Mouse (Mus musculus) heart, postnatal 0 days (tissue): Measurements from ENCODE around the gene Defb47. TPM values are rescaled to one million over a fixed set of nuclear protein-coding genes. Genes with fewer than 3 reads are reported as not detected.

Experiments used
- ATAC-seq: fragments of 200-750 bp; cut with Nextera tagmentation; 2 replicates; pipeline ENCODE4 v1.8.0; 2017; ENCODE audit warnings: low read depth, moderate number of reproducible peaks, moderate library complexity; ENCODE audit not compliant: insufficient read depth
- DNase-seq: peaks from one replicate; pipeline ENCODE4 v3.0.0-alpha.2; 2016; ENCODE audit warnings: low spot score
- H3K27ac ChIP-seq: fragments of 300-500 bp; sonication (generic); 2 replicates; pipeline ENCODE4 v1.5.1; 2014; ENCODE audit warnings: low read depth, mild to moderate bottlenecking
- H3K27me3 ChIP-seq: fragments of 300-500 bp; sonication (generic); 2 replicates; pipeline ENCODE4 v1.6.1; 2014; ENCODE audit warnings: low read length, mixed read lengths; ENCODE audit not compliant: control insufficient read depth, insufficient read depth
- H3K36me3 ChIP-seq: fragments of 300-500 bp; sonication (generic); replicated peaks from 2 replicates; pipeline ENCODE4 v1.6.1; 2014; ENCODE audit warnings: low read length, mixed read lengths; ENCODE audit not compliant: control insufficient read depth, insufficient read depth
- H3K4me1 ChIP-seq: fragments of 300-500 bp; sonication (generic); 2 replicates; pipeline ENCODE4 v1.6.1; 2014; ENCODE audit warnings: antibody characterized with exemption; ENCODE audit not compliant: control insufficient read depth, insufficient read depth
- H3K4me2 ChIP-seq: fragments of 300-500 bp; sonication (generic); 2 replicates; pipeline ENCODE4 v1.6.1; 2014; ENCODE audit warnings: low read depth, mild to moderate bottlenecking, low read length, moderate library complexity
- H3K4me3 ChIP-seq: fragments of 300-500 bp; sonication (generic); 2 replicates; pipeline ENCODE4 v1.5.1; 2014; ENCODE audit warnings: low read depth, low read length
- H3K9ac ChIP-seq: fragments of 300-500 bp; sonication (generic); replicated peaks from 2 replicates; pipeline ENCODE4 v1.6.1; 2014; ENCODE audit warnings: low read depth, low read length, mixed read lengths
- H3K9me3 ChIP-seq: fragments of 300-500 bp; sonication (generic); replicated peaks from 2 replicates; pipeline ENCODE4 v1.6.1; 2016; ENCODE audit warnings: low read length; ENCODE audit not compliant: control insufficient read depth
- CTCF ChIP-seq: IDR thresholded peaks from 2 replicates; pipeline ENCODE4 v1.5.1; 2016; ENCODE audit warnings: antibody characterized with exemption, control low read depth, low read depth
- EP300 ChIP-seq: IDR thresholded peaks from 2 replicates; pipeline ENCODE4 v1.6.1; 2016; ENCODE audit warnings: antibody characterized with exemption, low read depth
- WGBS: fragments of 180-500 bp; shearing (Covaris S2); extraction: QIAGEN DNeasy Blood & Tissue Kit; methylation state at CpG from one replicate; pipeline ENCODE4 v1.1.7; 2014; 5-methylcytosine and 5-hydroxymethylcytosine counted together
- polyA plus RNA-seq: library from polyadenylated mRNA; unstranded; fragments of >200 nt; fragmentation: Nextera tagmentation; extraction: Ambion mirVana; gene quantifications from 2 replicates; pipeline ENCODE4 v1.2.1, GENCODE M21; 2015
- total RNA-seq: library from RNA; depleted of rRNA; stranded (reverse); fragments of >200 nt; gene quantifications from 2 replicates; pipeline ENCODE4 v1.2.3, GENCODE M21; 2014; ENCODE audit warnings: low replicate concordance; rRNA removed

The Defb47 gene
- total and polyA plus RNA-seq, 2 experiments from 2014 or later, result not detected

- no peaks in the 10 kb centered on the region for H3K9me3 ChIP-seq
- TF ChIP-seq CTCF (no peak), EP300 (no peak)
- ATAC-seq, result no peak
- no peak within 1 kb of the TSS for H3K4me2 ChIP-seq
- H3K9ac ChIP-seq, result no peak within 1 kb of the TSS
- DNase-seq, result no peak
- 80% methylated on average over 11 of the region's 14 CpGs for WGBS
- no peak within 1 kb of the TSS for H3K4me3 ChIP-seq
- no peaks in the 10 kb centered on the region for H3K36me3 ChIP-seq
- no peaks in the 10 kb centered on the region for H3K4me1 ChIP-seq
- H3K27ac ChIP-seq, result no peak within 1 kb of the TSS
- no peaks in the 10 kb centered on the region for H3K27me3 ChIP-seq
Observed at GRCm38 (mm10) chr14:63049910-63050370, 52.1 kb downstream of the Defb47 start, which contains the start of gene Defb30. TSS of gene Defb30 (minus strand) at chr14:63049960.

Other genes with a start within 250 kb of the Defb47 start
- gene Ints6, start 236.9 kb upstream of the Defb47 start, total RNA-seq, result 12.5 and 17.4 TPM in 2 replicates
- gene Ints6, start 236.9 kb upstream of the Defb47 start, polyA plus RNA-seq, result 6.5 and 8.2 TPM in 2 replicates
- gene Wdfy2, start 160.4 kb upstream of the Defb47 start, total RNA-seq, result 10.5 and 11.8 TPM in 2 replicates
- 1.7 and 1.8 TPM in 2 replicates for gene Wdfy2, start 160.4 kb upstream of the Defb47 start, polyA plus RNA-seq
- not detected in 2 replicates for gene Defb48, start 13.6 kb upstream of the Defb47 start, total RNA-seq
- not detected in 2 replicates for gene Defb48, start 13.6 kb upstream of the Defb47 start, polyA plus RNA-seq
- not detected in 2 replicates for gene Defb43, start 13.7 kb downstream of the Defb47 start, total RNA-seq
- not detected in 2 replicates for gene Defb43, start 13.7 kb downstream of the Defb47 start, polyA plus RNA-seq
- gene Defb42, start 48.9 kb downstream of the Defb47 start, total RNA-seq, result not detected in 2 replicates
- 0.88 and 1.1 TPM in 2 replicates for gene Defb42, start 48.9 kb downstream of the Defb47 start, polyA plus RNA-seq
- not detected in 2 replicates for gene Defb30, start 51.9 kb downstream of the Defb47 start, total RNA-seq
- gene Defb30, start 51.9 kb downstream of the Defb47 start, polyA plus RNA-seq, result not detected in 2 replicates